Mouse (Mus musculus): ENCODE results near the gene Vmn1r87.
"Not testable (repeated sequence)": the region's sequence is repeated elsewhere in the genome, so short reads cannot be mapped to it uniquely, and the experiment has no call there.

Gene Vmn1r87

DNA sequence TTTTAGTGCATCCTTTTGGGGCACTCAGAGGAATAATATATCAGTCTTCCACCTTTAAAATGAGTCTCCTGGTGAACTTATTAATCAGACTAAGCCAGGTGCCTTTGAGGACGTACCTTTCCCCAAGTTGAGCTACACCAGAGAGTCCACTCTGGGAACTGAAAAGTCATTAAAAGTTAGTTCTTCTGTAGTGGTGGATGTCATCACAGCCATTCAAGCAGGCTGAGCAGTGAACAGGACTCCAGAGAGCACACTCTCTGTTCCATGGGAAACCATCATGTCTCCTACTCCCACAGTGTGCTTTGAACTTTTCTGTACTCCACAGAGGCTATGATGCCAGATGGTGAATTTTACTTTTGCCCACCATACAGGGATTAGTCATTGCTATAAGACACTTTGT, at the start of gene Vmn1r87:
Vmn1r87 (minus strand) TSS at position 101 of the 400 bp plus-strand sequence.
- no peak for DNase-seq (ENCODE audit: low read depth)

DNA sequence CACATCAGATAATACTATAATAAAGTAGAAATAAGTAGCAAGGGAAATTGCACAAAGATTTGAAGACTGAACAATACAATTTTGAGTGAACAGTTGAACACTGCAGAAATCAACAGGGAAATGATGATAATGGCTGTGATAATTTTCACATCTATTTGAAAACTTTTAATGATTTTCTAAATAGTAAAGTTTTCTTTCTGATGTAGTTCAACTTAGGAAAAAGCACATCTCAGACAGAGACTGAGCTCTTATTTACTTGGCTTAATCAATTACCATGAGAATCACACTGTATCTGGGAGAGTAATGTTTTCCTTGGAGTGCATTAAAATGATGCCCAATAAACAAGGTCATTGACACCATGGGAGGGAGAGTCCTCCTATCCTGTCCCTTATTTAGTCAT, 19.3 kb upstream of the Vmn1r87 start, which contains the start of gene Vmn1r88:
Vmn1r88 (plus strand) TSS at position 301 of the 400 bp plus-strand sequence.
- DNase-seq (ENCODE audit: low read depth) = no peak

DNA sequence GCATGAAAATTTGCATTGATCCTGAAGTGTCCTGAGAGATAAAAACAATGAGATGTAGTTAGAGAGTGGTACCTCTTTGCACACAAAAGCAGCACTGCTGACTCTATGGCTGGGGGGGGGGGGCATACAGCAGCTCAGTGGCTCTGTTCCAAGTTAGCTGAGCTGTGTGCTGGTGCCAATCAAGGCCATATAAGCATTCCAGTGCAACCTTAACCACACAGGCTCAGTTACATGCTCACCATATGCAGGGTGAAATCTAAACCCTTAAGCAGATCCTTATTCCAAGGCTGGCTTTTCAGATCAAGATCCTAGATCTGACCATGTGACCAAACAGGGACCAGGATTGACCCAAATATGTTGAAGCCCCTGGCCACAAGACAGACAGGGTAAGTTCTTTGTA, 2.6 kb downstream of the Vmn1r87 start:
- DNase-seq (ENCODE audit: low read depth) = no peak

DNA sequence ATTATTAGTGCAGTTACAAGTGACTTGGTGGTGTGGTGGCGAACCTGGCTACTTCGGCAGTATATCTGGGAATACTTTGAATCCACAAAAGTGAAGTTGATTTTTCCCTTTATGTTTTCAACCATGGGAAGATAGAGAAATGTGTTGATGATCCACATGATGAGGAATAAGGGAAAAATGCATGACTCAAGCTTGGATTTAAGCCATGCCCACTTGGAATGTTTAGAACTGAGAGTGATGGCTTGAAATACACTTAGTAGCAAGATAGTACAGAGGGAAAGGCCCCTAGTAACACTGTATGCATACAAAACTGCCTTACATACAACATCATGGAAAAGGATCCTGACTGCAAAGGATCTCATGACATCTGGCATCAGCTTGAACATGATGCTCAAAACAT, 8.1 kb downstream of the Vmn1r87 start:
- DNase-seq (ENCODE audit: low read depth) = no peak

GRCm38 (mm10) chr7:13123554-13124153, 16.3 kb downstream of the Vmn1r87 start:
- DNase-seq (ENCODE audit: low read depth) = not testable (repeated sequence)

DNA sequence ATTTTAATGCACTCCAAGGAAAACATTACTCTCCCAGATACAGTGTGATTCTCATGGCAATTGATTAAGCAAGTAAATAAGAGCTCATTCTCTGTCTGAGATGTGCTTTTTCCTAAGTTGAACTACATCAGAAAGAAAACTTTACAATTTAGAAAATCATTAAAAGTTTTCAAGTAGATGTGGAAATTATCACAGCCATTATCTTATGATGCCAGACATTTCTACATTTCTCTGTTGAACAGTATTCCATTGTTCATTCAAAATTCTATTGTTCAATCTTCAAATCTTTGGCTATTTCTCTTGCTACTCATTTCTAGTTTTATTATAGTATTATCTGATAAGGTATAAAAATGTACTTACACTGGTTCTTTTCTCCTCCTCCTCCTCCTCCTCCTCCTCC, 20.1 kb downstream of the Vmn1r87 start, which contains the start of gene Vmn1r86:
Vmn1r86 (minus strand) TSS at position 101 of the 400 bp plus-strand sequence.
- DNase-seq (ENCODE audit: low read depth) = no peak

DNA sequence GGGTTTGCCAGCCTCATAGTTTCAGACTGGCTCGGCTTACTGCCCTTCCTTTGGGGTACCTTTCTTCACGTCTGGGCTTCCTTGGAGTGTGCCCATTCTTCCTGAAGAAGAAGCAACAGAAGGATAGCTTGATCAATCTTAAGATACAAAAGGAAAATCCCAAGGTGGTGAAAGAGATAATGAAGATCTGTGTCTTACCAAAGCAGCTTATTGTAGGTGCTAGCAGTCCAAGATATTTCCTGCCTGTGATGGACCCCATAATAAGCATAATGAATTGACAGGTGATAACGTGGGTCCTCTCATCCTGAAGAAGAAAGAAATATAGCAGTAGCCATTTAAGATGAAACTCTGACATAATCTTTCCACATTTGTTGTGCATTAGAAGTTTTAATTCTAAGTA, 44.9 kb downstream of the Vmn1r87 start, which contains the start of gene Vmn1r85:
Vmn1r85 (minus strand) TSS at position 101 of the 400 bp plus-strand sequence.
- no peak for DNase-seq (ENCODE audit: low read depth)

All from c-Kit-positive CD71-negative TER-119-negative erythroid progenitor cells, embryonic 14.5 days (primary cell).